Mouse (Mus musculus) spleen, postnatal 4 days (tissue): ENCODE measurements around the gene Sdhc.
A peak's percentile ranks its signal among the peaks of the same experiment; 100 is the strongest.
"Not testable (repeated sequence)": the region's sequence is repeated elsewhere in the genome, so short reads cannot be mapped to it uniquely, and the experiment has no call there.

Experiments
- DNase-seq, 2 experiments: peaks; one replicate each; pipeline ENCODE4 v3.0.0; 2022; ENCODE audit warnings: low spot score in 2 of 2

Gene Sdhc

GRCm38 (mm10) chr1:171112986-171113385, 37.4 kb downstream of the Sdhc start:
- DNase-seq, result no peak

GRCm38 (mm10) chr1:171111781-171112575, 38.4 kb downstream of the Sdhc start:
- DNase-seq, result peak; percentile 41 to 71

- DNase-seq, result peak; percentile 89 to 97
Measured at GRCm38 (mm10) chr1:171111020-171111780, 39.2 kb downstream of the Sdhc start.

- no peak for DNase-seq
Measured at GRCm38 (mm10) chr1:171110659-171111019, 39.8 kb downstream of the Sdhc start.

GRCm38 (mm10) chr1:171109620-171110019, 40.8 kb downstream of the Sdhc start:
- no peak for DNase-seq

GRCm38 (mm10) chr1:171105226-171105625, 45.2 kb downstream of the Sdhc start:
- no peak for DNase-seq

- no peak for DNase-seq
Measured at GRCm38 (mm10) chr1:171103179-171103840, 47.1 kb downstream of the Sdhc start.

- DNase-seq, result peak; percentile 83 to 93
Measured at GRCm38 (mm10) chr1:171102547-171103177, 47.7 kb downstream of the Sdhc start.

- DNase-seq, result peak; percentile 85 to 93
Measured at GRCm38 (mm10) chr1:171101733-171102546, 48.5 kb downstream of the Sdhc start.

GRCm38 (mm10) chr1:171101033-171101432, 49.4 kb downstream of the Sdhc start:
- no peak for DNase-seq

- DNase-seq, result no peak
Measured at GRCm38 (mm10) chr1:171097612-171098011, 52.8 kb downstream of the Sdhc start.

GRCm38 (mm10) chr1:171097136-171097535, 53.3 kb downstream of the Sdhc start:
- DNase-seq, result no peak

- DNase-seq, result no peak
Measured at GRCm38 (mm10) chr1:171096110-171096964, 54.1 kb downstream of the Sdhc start.

- no peak for DNase-seq
Measured at GRCm38 (mm10) chr1:171094424-171094823, 56.0 kb downstream of the Sdhc start.

- no peak for DNase-seq
Measured at GRCm38 (mm10) chr1:171090761-171091160, 59.6 kb downstream of the Sdhc start.

- DNase-seq, result no peak
Measured at GRCm38 (mm10) chr1:171089891-171090290, 60.5 kb downstream of the Sdhc start.

- peak in 1 of 2 experiments; percentile 54 for DNase-seq
Measured at GRCm38 (mm10) chr1:171088237-171088869, 62.0 kb downstream of the Sdhc start.

GRCm38 (mm10) chr1:171085718-171086117, 64.7 kb downstream of the Sdhc start:
- no peak for DNase-seq

GRCm38 (mm10) chr1:171081512-171082231, 68.7 kb downstream of the Sdhc start:
- DNase-seq, result not testable (repeated sequence)
